Mouse (Mus musculus) brain, adult 2 months (tissue): ENCODE data around the gene Cntn1.
"Not testable (repeated sequence)": the region's sequence is repeated elsewhere in the genome, so short reads cannot be mapped to it uniquely, and the experiment has no call there.

Experiments
- DNase-seq: peaks from one replicate; pipeline ENCODE4 v3.0.0; 2011; ENCODE audit warnings: low read depth, low spot score

The Cntn1 gene

GRCm38 (mm10) chr15:92268741-92269322 is 217.9 kb downstream of the Cntn1 start:
- DNase-seq = no peak

GRCm38 (mm10) chr15:92271801-92272365 is 220.9 kb downstream of the Cntn1 start:
- DNase-seq = no peak

DNA sequence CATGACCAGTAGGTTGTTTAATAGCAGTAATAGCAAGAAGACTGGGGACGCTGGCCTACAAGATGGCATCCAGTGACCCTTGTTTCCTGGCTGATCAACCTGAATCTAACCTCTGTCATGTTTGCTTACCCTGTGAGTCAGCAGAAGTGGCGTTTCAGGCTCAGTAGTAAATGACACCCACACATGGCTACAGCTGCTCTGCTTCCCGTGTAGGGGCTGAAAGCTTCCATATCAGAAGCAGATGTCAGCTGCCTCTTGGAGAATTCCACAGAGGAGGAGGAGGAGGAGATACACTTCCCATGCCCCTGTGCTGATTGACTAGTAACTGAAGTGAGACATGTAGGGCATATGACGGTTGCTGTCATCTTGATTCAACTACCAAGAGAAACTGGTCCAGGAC is 225.9 kb downstream of the Cntn1 start:
- peak; percentile 67 for DNase-seq

DNA sequence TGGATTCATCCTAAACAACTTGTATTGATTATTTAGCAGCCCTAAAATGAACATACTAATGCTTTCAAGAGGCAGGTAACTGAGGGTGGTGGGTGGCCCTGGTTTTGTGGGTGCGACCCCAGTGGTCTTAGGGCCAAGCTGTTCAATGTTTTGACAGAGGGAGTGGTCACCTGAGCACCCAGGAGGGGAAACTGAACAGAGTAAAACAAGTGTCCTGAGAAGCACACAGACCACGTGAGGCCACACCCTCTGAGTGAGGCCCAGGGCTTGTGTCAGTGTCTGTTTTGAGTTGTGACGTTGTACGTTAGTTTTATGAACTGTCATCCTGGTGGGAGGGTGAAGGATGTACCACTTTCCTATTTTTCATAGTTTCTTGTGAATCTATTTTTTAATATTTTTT is 227.0 kb downstream of the Cntn1 start:
- DNase-seq = no peak

- peak; percentile 22 for DNase-seq
Observed at GRCm38 (mm10) chr15:92280966-92281365, 230.0 kb downstream of the Cntn1 start.

GRCm38 (mm10) chr15:92287616-92288015 is 236.7 kb downstream of the Cntn1 start:
- DNase-seq = no peak

DNA sequence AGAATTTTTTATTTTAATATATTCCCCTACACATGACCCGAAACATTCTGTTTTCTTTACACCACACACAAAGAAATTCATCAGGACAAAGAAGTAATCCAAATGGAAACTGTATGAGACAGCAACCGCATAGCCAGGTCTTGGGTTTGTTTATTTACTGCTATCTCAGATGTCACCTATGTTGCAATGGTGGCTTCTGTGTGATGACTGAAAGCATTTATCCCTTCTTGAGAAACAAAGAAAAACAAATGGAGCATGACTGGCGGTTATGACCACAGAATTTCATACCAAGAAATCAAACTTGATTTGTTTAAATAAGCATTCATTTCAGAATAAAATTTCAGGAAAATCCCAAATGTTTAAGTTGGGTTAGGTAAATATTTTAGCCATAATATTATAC is 245.5 kb downstream of the Cntn1 start:
- no peak for DNase-seq

DNA sequence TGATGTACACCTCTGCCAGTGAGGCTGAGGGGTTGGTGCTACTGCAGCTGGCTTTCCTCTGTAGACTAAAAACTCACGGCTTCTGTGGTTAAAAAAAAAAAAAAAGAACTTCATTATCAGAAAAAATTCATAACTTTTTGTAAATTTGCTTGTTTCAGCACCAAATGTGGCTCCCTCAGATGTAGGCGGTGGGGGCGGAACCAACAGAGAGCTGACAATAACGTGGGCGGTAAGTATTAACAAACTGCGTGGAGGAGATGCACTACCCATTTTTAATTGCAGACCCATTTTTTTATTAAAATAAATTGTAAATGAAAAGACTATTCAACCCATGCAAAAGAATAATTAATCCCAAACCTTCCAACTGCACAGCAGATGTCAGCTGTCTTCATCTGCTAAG is 251.8 kb downstream of the Cntn1 start:
- DNase-seq = peak; percentile 57

DNA sequence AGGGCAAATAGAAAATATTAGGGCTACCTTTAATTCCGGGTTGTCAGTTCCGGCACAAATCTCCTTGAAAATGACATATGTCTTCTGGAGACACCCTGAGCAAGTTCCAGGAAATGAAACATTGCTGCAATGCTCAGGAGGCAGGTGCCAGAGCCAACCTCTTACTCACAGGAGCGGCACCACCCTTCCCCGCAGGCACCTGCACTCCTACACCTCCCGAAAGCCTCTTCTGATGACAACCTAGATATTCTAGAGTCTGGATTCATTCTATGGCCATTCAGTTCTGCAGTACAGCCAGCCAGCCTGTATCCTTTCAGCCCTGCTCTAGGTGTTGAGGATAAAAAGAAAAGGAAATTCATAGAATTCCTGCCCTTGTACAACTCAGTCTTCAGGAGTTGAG is 253.3 kb downstream of the Cntn1 start:
- peak; percentile 54 for DNase-seq

DNA sequence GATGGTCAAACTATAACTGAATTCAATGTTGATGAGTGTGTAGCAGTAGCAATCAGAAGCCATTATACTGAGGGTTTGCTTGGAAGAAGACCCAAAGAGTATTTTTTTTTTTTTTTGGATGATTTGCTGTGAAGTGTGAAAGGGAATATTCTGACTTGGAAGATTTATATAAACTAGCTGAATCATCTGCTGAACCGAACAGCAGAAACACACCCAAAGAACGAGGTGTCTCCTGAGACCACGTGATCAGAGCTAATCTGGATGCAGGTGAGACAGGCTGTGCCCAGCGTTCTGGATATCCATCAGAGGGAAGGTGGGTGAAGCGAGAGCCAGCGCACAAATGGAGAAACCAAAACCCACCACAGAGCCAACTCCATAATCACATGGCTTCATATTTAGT is 271.0 kb downstream of the Cntn1 start:
- peak; percentile 63 for DNase-seq

DNA sequence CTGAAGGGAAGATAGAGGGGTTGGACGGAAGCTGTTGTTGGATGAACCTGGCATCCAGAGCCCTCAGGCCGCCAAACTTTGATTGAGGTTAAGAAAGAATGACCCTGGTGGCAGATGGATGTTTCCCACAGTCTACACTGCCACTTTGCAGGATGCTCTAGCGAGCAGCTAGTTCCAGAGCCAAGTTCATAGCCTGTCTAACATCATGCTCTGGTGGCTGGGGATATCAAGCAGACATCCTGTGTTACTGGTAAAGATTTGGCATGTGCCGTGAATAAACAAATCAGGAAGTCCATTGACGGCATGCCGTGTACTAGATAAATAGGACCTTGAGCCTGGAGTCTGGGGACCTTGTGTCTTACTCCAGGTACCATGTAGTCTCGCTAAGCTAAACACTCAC is 276.1 kb downstream of the Cntn1 start:
- no peak for DNase-seq

DNA sequence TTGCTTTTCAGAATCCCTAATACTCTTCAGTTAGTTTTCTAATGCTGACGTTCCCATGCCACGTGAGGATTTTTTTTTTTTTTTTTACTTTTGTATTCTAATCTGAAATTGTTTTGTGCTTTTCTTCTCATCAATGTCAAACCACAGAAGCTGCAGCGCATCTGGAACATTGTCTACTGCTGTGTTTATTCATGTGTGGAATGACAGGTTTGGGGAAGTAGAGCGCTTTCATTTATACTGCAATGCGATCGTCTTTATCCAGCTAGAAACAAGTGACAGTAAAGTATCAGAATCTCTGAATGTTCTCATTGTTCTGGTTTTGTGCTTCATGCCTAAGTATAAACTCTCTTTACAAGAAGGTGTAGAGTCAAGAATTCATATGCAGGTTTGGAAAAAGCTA is 289.3 kb downstream of the Cntn1 start:
- no peak for DNase-seq

GRCm38 (mm10) chr15:92341424-92341823 is 290.5 kb downstream of the Cntn1 start:
- DNase-seq = no peak

DNA sequence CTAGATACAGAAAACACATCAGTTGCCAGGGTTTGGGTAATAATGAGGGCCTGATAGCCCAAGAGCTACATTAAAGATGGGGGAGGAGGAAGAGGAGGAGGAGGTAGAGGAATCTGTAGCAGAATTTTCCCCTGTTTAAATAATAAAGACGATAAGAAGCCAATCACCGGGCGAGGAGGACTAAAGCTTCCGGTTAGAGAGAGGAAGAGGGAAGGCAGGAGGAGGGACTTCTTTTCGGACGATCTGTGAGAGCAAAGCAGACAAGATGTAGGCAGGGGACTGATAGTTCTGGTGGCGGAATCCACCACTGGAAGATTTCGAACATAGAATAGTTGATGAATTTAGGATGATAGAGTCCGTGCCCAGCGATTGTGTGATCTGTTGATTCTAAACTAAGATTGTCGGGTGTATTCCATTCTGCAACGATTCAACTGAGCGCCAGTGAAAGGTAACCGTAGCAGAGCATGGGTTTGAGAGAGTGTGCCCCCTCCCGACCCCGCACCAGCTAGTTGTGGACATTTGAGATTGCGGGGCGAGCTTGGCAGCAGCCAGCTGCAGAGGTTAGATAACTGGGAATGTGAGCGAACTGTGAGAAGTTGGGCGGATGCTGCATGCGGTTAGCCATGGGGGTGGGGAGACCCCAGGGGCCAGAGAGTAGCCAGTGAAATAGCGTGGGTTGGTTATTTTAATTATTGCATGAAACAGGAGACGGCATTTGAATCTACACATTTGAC is 293.3 kb downstream of the Cntn1 start:
- DNase-seq = peak; percentile 43

- DNase-seq = no peak
Observed at GRCm38 (mm10) chr15:92347426-92347825, 296.5 kb downstream of the Cntn1 start.

- DNase-seq = peak; percentile 47
Observed at GRCm38 (mm10) chr15:92347902-92348301, 296.9 kb downstream of the Cntn1 start.

- DNase-seq = not testable (repeated sequence)
Observed at GRCm38 (mm10) chr15:92348453-92348852, 297.5 kb downstream of the Cntn1 start.

DNA sequence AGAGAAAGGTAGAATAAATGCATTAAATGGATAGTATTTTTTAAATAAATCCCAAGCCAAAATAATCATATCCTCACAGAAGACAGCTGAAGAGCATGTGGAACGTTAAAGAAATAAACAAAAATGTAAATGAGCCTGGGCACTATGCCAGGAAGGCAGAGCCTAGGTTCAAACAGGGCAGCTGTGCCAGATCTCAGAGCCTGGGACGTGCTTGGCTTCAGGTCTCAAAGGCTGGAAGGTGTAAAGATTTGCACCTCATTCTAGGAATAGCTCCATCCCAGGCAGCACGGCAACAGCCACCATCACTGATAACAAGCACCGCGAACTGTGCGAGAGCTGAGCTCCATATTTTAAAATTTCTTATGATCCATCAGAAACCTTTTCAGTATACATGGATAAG is 313.2 kb downstream of the Cntn1 start:
- peak; percentile 45 for DNase-seq

- no peak for DNase-seq
Observed at GRCm38 (mm10) chr15:92364592-92364991, 313.6 kb downstream of the Cntn1 start.
